Mouse (Mus musculus): ENCODE results near the gene Snrnp35.

Gene Snrnp35

GRCm38 (mm10) chr5:124501541-124501940 lies 18.6 kb downstream of the Snrnp35 start:
- DNase-seq (ENCODE audit: low spot score): no peak

- DNase-seq (ENCODE audit: low spot score): no peak
Observed at GRCm38 (mm10) chr5:124503742-124504141, 20.8 kb downstream of the Snrnp35 start.

- DNase-seq (ENCODE audit: low spot score): no peak
Observed at GRCm38 (mm10) chr5:124505235-124505634, 22.3 kb downstream of the Snrnp35 start.

- DNase-seq (ENCODE audit: low spot score): no peak
Observed at GRCm38 (mm10) chr5:124506731-124507359, 23.9 kb downstream of the Snrnp35 start.

- DNase-seq (ENCODE audit: low spot score): no peak
Observed at GRCm38 (mm10) chr5:124509200-124509599, 26.3 kb downstream of the Snrnp35 start.

GRCm38 (mm10) chr5:124509742-124510237 lies 26.9 kb downstream of the Snrnp35 start:
- no peak for DNase-seq (ENCODE audit: low spot score)

- no peak for DNase-seq (ENCODE audit: low spot score)
Observed at GRCm38 (mm10) chr5:124510536-124511050, 27.7 kb downstream of the Snrnp35 start.

GRCm38 (mm10) chr5:124515789-124516188 lies 32.9 kb downstream of the Snrnp35 start:
- DNase-seq (ENCODE audit: low spot score): no peak

GRCm38 (mm10) chr5:124518648-124519047 lies 35.7 kb downstream of the Snrnp35 start:
- no peak for DNase-seq (ENCODE audit: low spot score)

GRCm38 (mm10) chr5:124521588-124521987 lies 38.7 kb downstream of the Snrnp35 start:
- DNase-seq (ENCODE audit: low spot score): no peak

- no peak for DNase-seq (ENCODE audit: low spot score)
Observed at GRCm38 (mm10) chr5:124523032-124523431, 40.1 kb downstream of the Snrnp35 start.

GRCm38 (mm10) chr5:124524943-124525342 lies 42.0 kb downstream of the Snrnp35 start:
- DNase-seq (ENCODE audit: low spot score): no peak

GRCm38 (mm10) chr5:124528351-124528750 lies 45.4 kb downstream of the Snrnp35 start:
- DNase-seq (ENCODE audit: low spot score): no peak

- DNase-seq (ENCODE audit: low spot score): no peak
Observed at GRCm38 (mm10) chr5:124528791-124529190, 45.9 kb downstream of the Snrnp35 start.

GRCm38 (mm10) chr5:124529191-124529651 lies 46.3 kb downstream of the Snrnp35 start:
- DNase-seq (ENCODE audit: low spot score): no peak

- DNase-seq (ENCODE audit: low spot score): no peak
Observed at GRCm38 (mm10) chr5:124529697-124530096, 46.8 kb downstream of the Snrnp35 start.

- peak; percentile 77 for DNase-seq (ENCODE audit: low spot score)
Observed at GRCm38 (mm10) chr5:124530655-124531582, 48.0 kb downstream of the Snrnp35 start, which contains the start of gene Rilpl1. TSS of gene Rilpl1 (minus strand) at chr5:124531391.

- DNase-seq (ENCODE audit: low spot score): no peak
Observed at GRCm38 (mm10) chr5:124531583-124531930, 48.6 kb downstream of the Snrnp35 start.

- DNase-seq (ENCODE audit: low spot score): no peak
Observed at GRCm38 (mm10) chr5:124532451-124532850, 49.5 kb downstream of the Snrnp35 start.

GRCm38 (mm10) chr5:124535016-124535415 lies 52.1 kb downstream of the Snrnp35 start:
- no peak for DNase-seq (ENCODE audit: low spot score)

- no peak for DNase-seq (ENCODE audit: low spot score)
Observed at GRCm38 (mm10) chr5:124536776-124537175, 53.8 kb downstream of the Snrnp35 start.
